Mouse (Mus musculus) heart, postnatal 0 days (tissue): ENCODE results near the gene Glp2r. TPM values are rescaled to one million over a fixed set of nuclear protein-coding genes. Genes with fewer than 3 reads are reported as not detected.

ENCODE experiments used
- ATAC-seq: fragments of 200-750 bp; cut with Nextera tagmentation; 2 replicates; pipeline ENCODE4 v1.8.0; 2017; ENCODE audit warnings: low read depth, moderate number of reproducible peaks, moderate library complexity; ENCODE audit not compliant: insufficient read depth
- DNase-seq: peaks from one replicate; pipeline ENCODE4 v3.0.0-alpha.2; 2016; ENCODE audit warnings: low spot score
- H3K27ac ChIP-seq: fragments of 300-500 bp; sonication (generic); 2 replicates; pipeline ENCODE4 v1.5.1; 2014; ENCODE audit warnings: low read depth, mild to moderate bottlenecking
- H3K27me3 ChIP-seq: fragments of 300-500 bp; sonication (generic); 2 replicates; pipeline ENCODE4 v1.6.1; 2014; ENCODE audit warnings: low read length, mixed read lengths; ENCODE audit not compliant: control insufficient read depth, insufficient read depth
- H3K36me3 ChIP-seq: fragments of 300-500 bp; sonication (generic); replicated peaks from 2 replicates; pipeline ENCODE4 v1.6.1; 2014; ENCODE audit warnings: low read length, mixed read lengths; ENCODE audit not compliant: control insufficient read depth, insufficient read depth
- H3K4me1 ChIP-seq: fragments of 300-500 bp; sonication (generic); 2 replicates; pipeline ENCODE4 v1.6.1; 2014; ENCODE audit warnings: antibody characterized with exemption; ENCODE audit not compliant: control insufficient read depth, insufficient read depth
- H3K4me2 ChIP-seq: fragments of 300-500 bp; sonication (generic); 2 replicates; pipeline ENCODE4 v1.6.1; 2014; ENCODE audit warnings: low read depth, mild to moderate bottlenecking, low read length, moderate library complexity
- H3K4me3 ChIP-seq: fragments of 300-500 bp; sonication (generic); 2 replicates; pipeline ENCODE4 v1.5.1; 2014; ENCODE audit warnings: low read depth, low read length
- H3K9ac ChIP-seq: fragments of 300-500 bp; sonication (generic); replicated peaks from 2 replicates; pipeline ENCODE4 v1.6.1; 2014; ENCODE audit warnings: low read depth, low read length, mixed read lengths
- H3K9me3 ChIP-seq: fragments of 300-500 bp; sonication (generic); replicated peaks from 2 replicates; pipeline ENCODE4 v1.6.1; 2016; ENCODE audit warnings: low read length; ENCODE audit not compliant: control insufficient read depth
- CTCF ChIP-seq: IDR thresholded peaks from 2 replicates; pipeline ENCODE4 v1.5.1; 2016; ENCODE audit warnings: antibody characterized with exemption, control low read depth, low read depth
- EP300 ChIP-seq: IDR thresholded peaks from 2 replicates; pipeline ENCODE4 v1.6.1; 2016; ENCODE audit warnings: antibody characterized with exemption, low read depth
- WGBS: fragments of 180-500 bp; shearing (Covaris S2); extraction: QIAGEN DNeasy Blood & Tissue Kit; methylation state at CpG from one replicate; pipeline ENCODE4 v1.1.7; 2014; 5-methylcytosine and 5-hydroxymethylcytosine counted together
- polyA plus RNA-seq: library from polyadenylated mRNA; unstranded; fragments of >200 nt; fragmentation: Nextera tagmentation; extraction: Ambion mirVana; gene quantifications from 2 replicates; pipeline ENCODE4 v1.2.1, GENCODE M21; 2015
- total RNA-seq: library from RNA; depleted of rRNA; stranded (reverse); fragments of >200 nt; gene quantifications from 2 replicates; pipeline ENCODE4 v1.2.3, GENCODE M21; 2014; ENCODE audit warnings: low replicate concordance

Glp2r gene
- total and polyA plus RNA-seq, 2 experiments from 2014 or later: not detected

- H3K36me3 ChIP-seq: no peaks in the 10 kb centered on the region
- TF ChIP-seq EP300 (no peak), CTCF (no peak)
- 82% methylated on average over 5 of the region's 5 CpGs for WGBS
- DNase-seq: no peak
- no peaks in the 10 kb centered on the region for H3K27me3 ChIP-seq
- H3K27ac ChIP-seq: no peak overlapping the region
- no peaks in the 10 kb centered on the region for H3K9me3 ChIP-seq
- H3K4me3 ChIP-seq: no peak overlapping the region
- ATAC-seq: no peak
- H3K4me2 ChIP-seq: no peak overlapping the region
- H3K9ac ChIP-seq: no peak overlapping the region
- no peaks in the 10 kb centered on the region for H3K4me1 ChIP-seq
Observed at GRCm38 (mm10) chr11:67738846-67739490, 32.0 kb downstream of the Glp2r start.

- Histone ChIP-seq H3K9ac (no peak overlapping the region), H3K36me3 (no peaks in the 10 kb centered on the region), H3K4me2 (no peak overlapping the region), H3K4me3 (no peak overlapping the region), H3K27me3 (no peaks in the 10 kb centered on the region), H3K9me3 (no peaks in the 10 kb centered on the region), H3K4me1 (no peaks in the 10 kb centered on the region), H3K27ac (no peak overlapping the region)
- TF ChIP-seq CTCF (no peak), EP300 (no peak)
- DNase-seq (no peak), ATAC-seq (no peak)
- 79% methylated on average over 6 of the region's 6 CpGs for WGBS
Observed at GRCm38 (mm10) chr11:67738345-67738744, 32.6 kb downstream of the Glp2r start.

- ATAC-seq (no peak), DNase-seq (no peak)
- WGBS: 61% methylated on average over 3 of the region's 3 CpGs
- Histone ChIP-seq H3K4me1 (no peaks in the 10 kb centered on the region), H3K9ac (no peak overlapping the region), H3K4me3 (no peak overlapping the region), H3K36me3 (no peaks in the 10 kb centered on the region), H3K4me2 (no peak overlapping the region), H3K9me3 (no peaks in the 10 kb centered on the region), H3K27me3 (no peaks in the 10 kb centered on the region), H3K27ac (no peak overlapping the region)
- TF ChIP-seq CTCF: no peak
- no peak for TF ChIP-seq EP300
Observed at GRCm38 (mm10) chr11:67734597-67734996, 36.4 kb downstream of the Glp2r start.

- ATAC-seq: no peak
- no peak for TF ChIP-seq EP300
- TF ChIP-seq CTCF: no peak
- Histone ChIP-seq H3K4me3 (no peak overlapping the region), H3K4me2 (no peak overlapping the region), H3K36me3 (no peaks in the 10 kb centered on the region), H3K9ac (no peak overlapping the region), H3K27me3 (no peaks in the 10 kb centered on the region), H3K4me1 (no peaks in the 10 kb centered on the region), H3K9me3 (no peaks in the 10 kb centered on the region), H3K27ac (no peak overlapping the region)
- no peak for DNase-seq
- 73% methylated on average over 1 of the region's 1 CpGs for WGBS
Observed at GRCm38 (mm10) chr11:67733726-67734125, 37.2 kb downstream of the Glp2r start.

GRCm38 (mm10) chr11:67731056-67731455, 39.9 kb downstream of the Glp2r start:
- DNase-seq (no peak), ATAC-seq (no peak)
- H3K27ac ChIP-seq: no peak overlapping the region
- no peaks in the 10 kb centered on the region for H3K36me3 ChIP-seq
- H3K4me1 ChIP-seq: peaks cover 14% of the 10 kb centered on the region
- H3K9ac ChIP-seq: no peak overlapping the region
- H3K27me3 ChIP-seq: no peaks in the 10 kb centered on the region
- H3K4me2 ChIP-seq: no peak overlapping the region
- H3K4me3 ChIP-seq: no peak overlapping the region
- TF ChIP-seq CTCF (no peak), EP300 (no peak)
- WGBS: 84% methylated on average over 2 of the region's 2 CpGs
- no peaks in the 10 kb centered on the region for H3K9me3 ChIP-seq

GRCm38 (mm10) chr11:67728726-67729125, 42.2 kb downstream of the Glp2r start:
- H3K36me3 ChIP-seq: no peaks in the 10 kb centered on the region
- no peak for DNase-seq
- ATAC-seq: no peak
- H3K4me1 ChIP-seq: peaks cover 14% of the 10 kb centered on the region
- H3K4me3 ChIP-seq: no peak overlapping the region
- H3K27me3 ChIP-seq: no peaks in the 10 kb centered on the region
- no peak for TF ChIP-seq CTCF
- TF ChIP-seq EP300: no peak
- H3K27ac ChIP-seq: no peak overlapping the region
- no peaks in the 10 kb centered on the region for H3K9me3 ChIP-seq
- no peak overlapping the region for H3K4me2 ChIP-seq
- H3K9ac ChIP-seq: no peak overlapping the region
